Mouse (Mus musculus) retina, adult 2 months (tissue): ENCODE measurements around the gene Zdhhc24.
A peak's percentile ranks its signal among the peaks of the same experiment; 100 is the strongest.

Source experiments
- DNase-seq: peaks from one replicate; pipeline ENCODE4 v3.0.0-alpha.2; 2012; ENCODE audit warnings: low read depth, low spot score

The Zdhhc24 gene

GRCm38 (mm10) chr19:4877785-4878184 is 683 bp upstream of the Zdhhc24 start, which contains the start of gene Actn3:
Gene Actn3, minus strand, starts transcription at chr19:4877909.
- DNase-seq: no peak

GRCm38 (mm10) chr19:4879324-4879703 is 846 bp downstream of the Zdhhc24 start:
- no peak for DNase-seq

- no peak for DNase-seq
Measured at GRCm38 (mm10) chr19:4883961-4884360, 5.5 kb downstream of the Zdhhc24 start.

- no peak for DNase-seq
Measured at GRCm38 (mm10) chr19:4889791-4890190, 11.3 kb downstream of the Zdhhc24 start.

GRCm38 (mm10) chr19:4891798-4892197 is 13.3 kb downstream of the Zdhhc24 start:
- no peak for DNase-seq

GRCm38 (mm10) chr19:4896780-4897520 is 18.5 kb downstream of the Zdhhc24 start:
- DNase-seq: no peak

- no peak for DNase-seq
Measured at GRCm38 (mm10) chr19:4898972-4899371, 20.5 kb downstream of the Zdhhc24 start.

- DNase-seq: no peak
Measured at GRCm38 (mm10) chr19:4899888-4900287, 21.4 kb downstream of the Zdhhc24 start.

- DNase-seq: peak; percentile 79
Measured at GRCm38 (mm10) chr19:4905979-4906794, 27.7 kb downstream of the Zdhhc24 start, which contains the start of gene Bbs1. Gene Bbs1, minus strand, starts transcription at chr19:4906628.

- no peak for DNase-seq
Measured at GRCm38 (mm10) chr19:4908107-4908506, 29.6 kb downstream of the Zdhhc24 start.

- DNase-seq: no peak
Measured at GRCm38 (mm10) chr19:4909376-4909775, 30.9 kb downstream of the Zdhhc24 start.

- no peak for DNase-seq
Measured at GRCm38 (mm10) chr19:4915924-4916603, 37.6 kb downstream of the Zdhhc24 start.

GRCm38 (mm10) chr19:4916827-4917226 is 38.4 kb downstream of the Zdhhc24 start:
- DNase-seq: no peak

GRCm38 (mm10) chr19:4919652-4920051 is 41.2 kb downstream of the Zdhhc24 start:
- DNase-seq: no peak

- no peak for DNase-seq
Measured at GRCm38 (mm10) chr19:4925121-4925860, 46.8 kb downstream of the Zdhhc24 start.

GRCm38 (mm10) chr19:4927904-4928531 is 49.5 kb downstream of the Zdhhc24 start, which contains the start of gene Dpp3:
Gene Dpp3, minus strand, starts transcription at chr19:4928287.
- DNase-seq: peak; percentile 94

- DNase-seq: no peak
Measured at GRCm38 (mm10) chr19:4928781-4929180, 50.3 kb downstream of the Zdhhc24 start.
